Mouse (Mus musculus) testis, postnatal 10 days (tissue): ENCODE measurements at regions not wholly inside any gene's neighbourhood (a gene's known extent, or its start where the extent isn't known, plus 50 kb on each side); places are given as distances from the start of the nearest gene placed in this dataset.
A peak's percentile ranks its signal among the peaks of the same experiment; 100 is the strongest.
"Not testable (repeated sequence)": the region's sequence is repeated elsewhere in the genome, so short reads cannot be mapped to it uniquely, and the experiment has no call there.

Experiments
- DNase-seq: peaks from one replicate; pipeline ENCODE4 v3.0.0; 2021; ENCODE audit warnings: low spot score

DNA sequence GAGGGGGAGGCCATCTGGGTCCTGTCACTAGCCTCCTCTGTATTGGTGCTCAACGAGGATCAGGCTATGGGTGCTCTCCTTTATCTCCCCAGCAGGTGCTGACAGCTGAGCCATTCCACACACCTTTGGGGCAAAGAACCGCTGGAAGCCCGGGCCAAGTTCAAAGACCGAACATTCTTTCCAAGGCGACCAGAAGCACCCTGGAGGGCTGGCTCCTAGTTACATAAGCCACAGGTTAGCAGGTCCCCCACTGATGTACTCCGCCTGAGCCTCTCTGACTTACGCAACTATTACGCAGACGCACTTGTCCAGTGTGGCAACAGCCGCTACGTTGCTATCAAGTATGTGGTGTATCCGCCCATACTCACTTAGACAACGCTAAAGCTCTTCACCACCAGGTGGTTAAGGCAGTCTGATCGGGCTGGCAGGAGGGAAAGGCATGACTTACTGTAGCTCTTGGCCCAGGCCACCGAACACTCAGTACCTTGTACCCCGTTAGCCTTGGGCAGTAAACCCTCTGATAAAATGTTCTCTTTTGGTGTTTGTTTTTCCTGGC, 69.2 kb downstream of the Gm33543 start:
- DNase-seq = peak; percentile 52

DNA sequence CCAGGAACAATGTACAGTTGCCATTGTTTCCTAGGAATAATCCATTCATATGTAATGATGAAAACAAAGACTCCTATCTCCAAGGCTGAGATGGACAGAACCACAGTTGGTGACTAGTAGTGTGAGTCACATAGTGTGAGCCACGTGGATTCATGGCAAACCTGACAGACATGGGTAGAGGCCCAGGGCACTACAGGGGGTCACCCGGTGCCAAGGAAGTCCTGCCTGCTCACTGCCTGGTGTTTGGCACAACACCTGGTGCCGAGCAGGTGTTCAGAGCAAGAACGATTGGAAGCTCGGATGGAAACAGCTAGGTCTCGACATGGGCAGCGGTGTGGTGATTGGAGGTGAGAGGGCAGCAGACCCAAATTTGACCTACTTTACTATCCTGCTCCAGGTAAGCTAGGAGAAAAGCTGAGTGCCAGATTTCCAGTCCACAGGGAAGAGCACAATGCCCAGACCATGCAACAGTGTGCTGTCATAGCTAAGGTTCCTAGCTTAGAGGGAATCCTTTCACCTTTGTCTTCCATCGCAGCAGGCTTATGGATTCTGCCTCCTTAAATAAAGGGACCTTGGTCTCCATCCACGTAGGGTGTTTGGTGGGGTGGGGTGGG, 69.8 kb downstream of the Gm33543 start:
- no peak for DNase-seq

DNA sequence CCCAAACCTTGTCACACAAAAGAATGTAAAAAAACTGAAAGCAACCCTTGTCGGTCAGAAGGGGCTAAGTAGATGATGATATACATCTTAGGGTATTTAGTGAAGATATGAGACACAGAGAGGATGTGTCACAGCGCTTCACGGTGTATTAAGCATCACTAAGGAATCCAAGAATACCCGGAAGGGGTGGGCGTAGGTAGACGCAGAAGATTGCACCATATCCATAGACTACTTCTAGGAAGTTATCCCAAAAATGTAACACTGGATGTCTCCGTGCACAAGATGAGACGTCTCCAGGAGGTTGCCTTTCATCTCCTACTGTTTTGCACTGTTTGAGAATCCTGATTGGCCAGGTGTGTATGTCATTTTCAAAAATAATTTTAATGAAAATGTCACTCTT, 73.8 kb downstream of the Gm33543 start:
- no peak for DNase-seq

DNA sequence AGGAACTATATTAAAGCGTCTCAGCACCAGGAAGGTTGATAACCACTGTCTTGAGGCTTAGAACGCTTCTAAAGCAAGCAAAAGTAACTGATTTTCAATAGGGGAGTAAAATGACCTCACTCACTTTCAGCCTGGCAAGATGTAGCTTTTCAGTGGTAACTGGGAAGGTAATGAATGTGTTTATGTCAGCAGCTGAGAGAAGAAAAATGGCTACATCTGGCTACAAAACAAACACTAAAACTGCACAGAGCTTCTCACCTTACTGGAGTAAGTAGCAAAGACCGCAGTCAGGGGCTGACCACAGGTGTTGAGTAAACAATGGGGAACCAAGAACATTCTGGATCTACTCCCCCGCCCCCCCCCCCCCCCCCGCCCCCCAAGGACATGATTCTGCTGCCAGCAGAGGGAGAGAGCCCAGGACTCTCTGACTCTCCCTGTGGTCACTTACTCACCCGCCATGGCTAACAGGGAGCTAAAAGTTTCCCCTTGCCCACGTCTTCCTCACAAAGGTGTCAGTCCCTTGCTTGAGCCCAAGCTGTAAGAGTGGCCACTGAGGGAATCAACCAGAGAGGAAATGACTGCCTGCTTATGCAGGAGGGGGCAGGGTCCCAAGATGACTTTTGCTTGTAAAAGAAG, 75.1 kb downstream of the Gm33543 start:
- no peak for DNase-seq

DNA sequence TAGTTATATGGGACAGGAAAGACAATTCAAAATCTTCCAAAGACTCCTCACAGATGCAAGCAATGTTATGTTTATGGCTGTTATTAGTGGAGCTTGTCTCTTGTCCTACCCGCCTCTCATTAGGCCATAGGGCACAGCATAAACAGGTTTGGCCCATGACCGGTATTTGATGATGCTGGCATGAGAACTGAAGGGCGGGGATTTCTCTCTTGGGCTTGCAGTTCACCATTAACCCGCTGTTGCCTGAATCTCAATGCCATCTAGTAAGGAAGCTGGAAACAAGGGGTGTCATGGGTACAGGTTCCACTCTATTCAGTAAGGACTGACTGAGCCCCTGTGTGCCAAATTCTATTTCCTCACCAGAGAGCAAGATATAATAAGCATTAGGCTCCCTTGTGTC, 78.6 kb downstream of the Gm33543 start:
- no peak for DNase-seq

DNA sequence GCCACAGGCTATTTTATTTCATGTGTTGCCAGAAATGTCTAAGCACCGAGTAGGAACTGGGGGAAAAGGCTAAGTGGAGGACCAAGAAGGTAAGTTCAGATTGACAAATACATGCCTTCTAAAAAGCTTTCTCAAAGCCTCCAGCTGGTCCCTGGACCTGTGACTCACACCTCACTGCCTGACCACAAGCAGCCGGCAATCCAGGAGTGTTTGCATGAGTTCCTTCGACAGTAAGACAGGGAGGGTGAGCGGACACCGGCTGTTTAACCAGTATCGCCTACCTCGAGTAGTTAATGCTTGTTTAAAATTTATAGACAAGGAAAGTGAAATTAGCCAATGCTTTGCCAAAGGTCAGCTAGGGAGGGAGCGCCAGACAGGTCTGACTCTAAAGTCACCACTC, 80.1 kb downstream of the Gm33543 start:
- no peak for DNase-seq

DNA sequence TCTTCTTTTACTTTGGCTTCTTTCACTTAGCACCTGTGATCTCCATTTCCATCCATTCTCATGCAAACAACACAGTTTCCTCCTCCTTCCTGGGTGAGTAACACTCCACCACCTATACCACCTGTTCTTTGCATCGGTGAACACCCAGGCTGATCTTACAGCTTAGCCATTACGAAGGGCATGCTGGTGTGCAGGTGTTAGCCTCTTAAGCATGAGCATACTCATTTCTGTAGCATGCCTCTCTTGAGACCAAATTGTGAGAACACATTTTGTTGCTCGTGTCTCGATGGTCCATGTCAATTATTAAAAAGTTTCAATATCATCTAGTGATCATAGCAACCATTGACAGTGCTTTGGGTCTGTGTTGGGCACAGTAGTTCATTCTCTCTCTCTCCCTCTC, 80.8 kb downstream of the Gm33543 start:
- no peak for DNase-seq

DNA sequence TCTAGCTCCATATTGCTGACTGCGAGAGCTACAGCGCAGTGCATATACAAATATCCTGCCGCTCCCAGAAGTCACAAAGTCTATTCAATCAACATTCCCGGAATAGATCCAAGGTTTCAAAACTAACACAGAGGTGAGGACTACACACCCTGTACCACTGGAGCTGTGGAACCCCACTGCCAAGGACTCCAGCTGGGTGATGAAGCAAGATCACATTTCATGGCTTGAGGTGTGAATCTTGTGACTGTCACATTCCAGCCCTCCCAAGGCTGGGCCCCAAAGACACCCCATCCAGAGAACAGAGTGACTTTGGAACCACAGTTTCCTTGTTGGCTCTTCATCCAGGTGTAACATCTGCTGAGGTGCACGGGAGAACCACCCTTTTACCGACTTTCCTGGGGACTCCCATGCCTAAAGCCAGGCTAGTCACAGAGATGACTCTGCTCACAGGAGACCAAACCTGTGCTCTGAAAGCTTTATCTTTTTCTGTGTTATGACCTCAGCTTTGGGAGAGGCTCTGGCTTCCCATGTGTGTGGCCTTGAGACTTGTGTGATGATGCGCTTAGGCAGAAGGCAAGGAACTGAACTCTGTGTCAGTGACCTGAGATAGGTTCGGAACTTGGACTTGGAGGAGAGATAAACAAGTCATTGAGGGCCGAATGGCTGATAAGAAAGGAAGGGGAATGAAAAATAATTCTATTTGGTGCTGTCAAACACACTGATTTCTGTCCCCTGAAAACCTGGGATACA, 82.4 kb downstream of the Gm33543 start:
- DNase-seq = no peak

DNA sequence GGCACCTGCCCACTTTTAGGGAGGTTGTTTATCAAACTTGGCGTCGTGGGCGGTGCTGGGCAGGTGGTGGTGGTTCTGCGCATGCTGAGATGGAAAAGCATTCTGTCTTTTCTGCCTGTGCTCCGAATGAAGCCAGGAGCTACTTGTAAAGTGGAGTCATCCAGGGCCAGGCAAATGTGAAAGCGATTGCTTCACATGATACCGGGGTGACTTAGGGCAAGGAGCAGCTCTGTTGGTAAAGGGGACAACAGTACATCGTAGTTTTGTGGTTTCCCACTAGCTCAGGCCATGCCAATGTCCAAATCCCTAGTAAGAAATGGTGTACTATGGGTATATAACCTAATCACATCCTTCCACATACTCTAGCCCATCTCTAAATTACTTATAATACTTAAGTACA, 84.5 kb downstream of the Gm33543 start:
- DNase-seq = no peak

DNA sequence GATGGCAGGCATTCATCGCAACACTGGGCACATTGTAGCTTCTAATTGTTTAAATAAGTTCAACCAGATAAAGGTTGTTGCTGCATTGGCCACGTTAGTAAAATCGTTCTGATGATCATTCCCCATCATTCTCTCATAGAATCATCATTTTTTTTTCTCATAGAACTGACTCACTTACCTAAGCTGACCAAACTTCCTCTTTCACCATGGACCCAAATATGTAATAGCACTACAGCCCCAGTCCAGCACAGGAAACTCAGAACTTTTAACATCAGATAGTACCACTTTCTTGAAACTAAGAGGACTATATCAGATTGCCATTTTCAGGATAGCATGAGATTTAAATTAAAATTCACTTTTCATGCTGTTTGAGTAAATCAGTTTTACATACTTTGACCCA, 82.2 kb upstream of the Anapc15-ps start:
- no peak for DNase-seq

DNA sequence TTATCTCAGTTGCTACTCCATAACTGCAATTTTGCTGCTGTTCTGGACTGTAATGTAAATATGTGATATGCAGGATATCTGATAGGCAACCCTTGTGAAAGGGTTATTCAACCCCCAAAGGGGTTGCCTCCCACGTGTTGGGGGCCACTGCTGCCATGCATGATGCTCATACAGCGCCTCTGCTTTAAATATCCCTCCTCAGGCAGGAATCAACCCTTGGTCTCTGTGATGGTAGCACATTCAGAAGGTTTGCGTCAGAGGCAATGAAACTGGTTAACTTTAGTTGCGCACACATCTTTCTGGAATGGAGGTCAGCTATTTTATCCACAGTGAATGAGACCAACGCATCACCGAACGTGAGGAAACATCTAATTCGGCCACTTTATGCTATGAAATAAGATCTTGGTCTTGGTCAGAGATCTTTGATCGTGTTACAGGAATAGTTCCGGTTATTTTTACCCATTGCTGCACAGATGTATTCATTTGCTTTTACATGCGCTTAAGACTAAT, 80.2 kb upstream of the Anapc15-ps start:
- no peak for DNase-seq

DNA sequence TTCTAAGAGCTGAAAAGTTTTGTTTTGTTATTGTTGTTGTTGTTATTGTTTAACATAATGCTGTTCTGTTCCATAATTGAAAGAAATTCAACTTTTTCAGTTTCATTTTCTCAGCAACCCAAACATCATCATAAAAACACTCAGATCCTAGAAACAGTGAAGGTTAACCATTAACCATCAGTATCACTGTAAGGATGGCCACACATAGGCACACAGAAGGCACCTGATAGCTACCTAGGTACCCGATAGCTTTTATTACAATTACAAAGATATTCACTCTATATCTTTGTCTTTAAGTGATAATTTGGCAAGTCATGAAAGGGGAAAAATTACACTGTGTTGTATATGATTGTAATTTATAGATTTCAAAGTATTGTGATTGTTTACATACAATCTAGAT, 75.1 kb upstream of the Anapc15-ps start:
- no peak for DNase-seq

DNA sequence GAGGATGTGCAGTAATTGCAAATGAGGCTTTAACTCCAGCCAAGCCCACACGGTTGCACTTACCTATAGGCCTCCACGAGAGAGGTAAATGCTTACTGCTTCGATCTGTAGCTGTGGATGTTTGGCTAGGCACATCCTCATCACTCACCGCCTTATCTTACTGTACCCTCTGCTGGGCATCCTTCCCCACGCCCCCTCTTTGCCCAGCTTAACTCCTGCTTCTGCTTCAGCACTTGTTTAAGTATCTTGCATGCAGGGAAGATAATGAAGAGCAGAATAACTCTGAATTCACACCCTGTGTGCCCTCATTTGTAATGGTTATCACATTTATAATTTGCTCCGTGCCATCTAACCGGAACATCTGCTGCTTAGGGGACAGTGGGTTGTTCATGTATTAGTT, 74.7 kb upstream of the Anapc15-ps start:
- no peak for DNase-seq

DNA sequence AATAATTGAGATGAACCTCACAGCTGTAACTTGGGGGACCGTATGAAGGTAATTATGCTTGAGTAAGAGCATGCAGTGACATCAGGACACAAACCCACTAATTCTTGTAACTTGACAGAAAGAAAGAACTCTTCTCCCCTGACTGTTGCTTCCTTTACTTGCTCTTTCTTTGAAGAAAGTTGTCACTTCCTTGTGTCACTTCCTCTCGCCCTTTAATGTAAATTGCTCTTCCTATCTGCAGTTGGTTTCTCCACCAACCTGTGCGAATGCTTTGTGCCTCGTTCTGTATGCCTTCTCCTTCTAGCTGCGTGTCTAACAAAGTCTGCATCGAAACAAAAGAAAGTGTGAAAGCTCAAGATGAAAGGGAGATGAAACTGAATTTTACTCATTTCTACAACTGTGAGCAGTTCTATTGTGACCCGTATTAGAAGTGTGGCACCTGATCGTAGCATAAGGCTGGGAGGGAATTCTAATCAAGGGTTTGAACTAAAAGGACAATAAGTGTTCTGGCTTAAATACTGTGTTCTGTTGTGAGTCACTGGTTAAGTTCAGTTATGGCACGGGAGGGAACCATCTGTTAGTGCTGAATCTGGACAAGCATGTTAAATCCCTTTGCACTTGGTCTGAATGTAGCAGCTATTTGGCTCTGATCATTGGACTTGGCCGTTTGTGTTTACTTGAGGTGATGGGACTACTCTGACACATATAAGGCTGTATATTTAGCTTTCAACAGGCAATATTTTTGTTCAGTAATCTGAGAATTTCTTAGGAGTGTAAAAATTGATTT, 72.8 kb upstream of the Anapc15-ps start:
- no peak for DNase-seq

DNA sequence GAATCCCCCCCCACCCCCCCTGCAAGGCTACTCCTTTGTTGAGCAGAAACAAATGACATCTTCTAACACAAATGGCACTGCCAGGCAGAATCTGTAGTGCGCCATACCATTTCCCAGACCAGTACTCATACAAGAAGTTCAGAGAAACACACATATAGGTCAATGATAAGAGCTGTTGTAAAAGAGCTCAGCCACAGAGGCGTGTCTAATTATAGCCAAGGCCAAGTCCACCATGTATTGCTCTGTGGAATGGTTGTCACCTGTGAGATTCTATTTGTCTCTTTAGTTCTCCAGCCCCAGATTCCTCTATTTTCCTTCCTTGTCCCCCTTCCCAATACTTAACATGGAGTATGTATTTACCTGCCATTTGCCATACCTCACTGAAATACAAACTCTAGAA, 72.0 kb upstream of the Anapc15-ps start:
- DNase-seq = no peak

DNA sequence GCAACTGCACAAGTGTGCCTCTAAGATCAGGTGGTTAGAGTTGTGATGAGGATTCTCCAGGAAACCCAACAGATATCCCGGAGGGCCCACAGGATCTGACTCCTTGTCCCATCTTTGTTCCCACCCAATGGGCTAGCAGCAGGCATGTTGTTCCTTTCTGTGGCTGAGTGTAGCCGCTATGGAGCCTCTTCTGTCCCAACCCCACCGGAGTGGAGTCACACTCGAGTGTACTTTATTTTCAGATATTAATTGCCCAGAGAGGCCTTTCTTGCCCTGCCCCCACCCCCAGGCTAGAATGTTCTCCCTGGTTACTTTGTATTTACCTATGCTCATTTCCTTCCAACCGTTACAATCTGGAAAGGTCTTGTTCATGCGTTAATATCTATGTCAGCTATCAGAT, 70.4 kb upstream of the Anapc15-ps start:
- DNase-seq = no peak

DNA sequence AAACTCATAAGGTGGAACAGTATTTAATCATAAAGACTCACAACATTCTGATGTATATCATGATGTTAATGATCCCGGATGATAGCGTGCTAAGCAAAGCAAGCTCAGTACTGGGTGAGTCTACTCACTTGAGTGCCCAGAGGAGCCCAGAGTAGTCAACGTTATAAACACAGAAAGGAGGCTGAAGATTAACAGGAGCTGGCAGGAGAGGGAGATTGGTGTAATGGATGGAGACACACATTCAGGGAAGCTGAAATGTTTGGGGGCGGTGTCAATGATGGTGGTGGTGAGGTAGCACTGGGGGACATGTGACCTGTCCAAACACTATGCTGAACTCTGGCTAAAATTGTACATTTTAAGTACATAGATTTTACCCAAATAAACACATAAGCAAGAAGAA, 66.2 kb upstream of the Anapc15-ps start:
- no peak for DNase-seq

DNA sequence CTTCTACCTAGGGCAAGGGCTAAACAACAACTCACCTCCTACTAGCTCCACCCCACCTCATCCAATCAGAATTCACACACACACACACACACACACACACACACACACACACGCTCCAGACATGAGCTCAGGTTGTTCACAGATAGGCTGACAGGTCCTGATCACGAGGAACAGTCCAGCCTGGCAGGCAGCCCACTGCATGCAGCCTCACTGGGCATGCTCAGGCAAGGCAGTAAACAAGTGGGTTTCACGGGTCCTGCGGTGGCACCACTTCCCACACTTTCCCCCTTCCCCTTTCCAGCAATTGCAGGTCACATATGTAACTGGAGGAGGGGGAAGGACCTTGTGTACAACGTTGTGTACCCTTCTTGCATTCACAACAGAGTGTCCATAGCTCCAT, 63.5 kb upstream of the Anapc15-ps start:
- not testable (repeated sequence) for DNase-seq

DNA sequence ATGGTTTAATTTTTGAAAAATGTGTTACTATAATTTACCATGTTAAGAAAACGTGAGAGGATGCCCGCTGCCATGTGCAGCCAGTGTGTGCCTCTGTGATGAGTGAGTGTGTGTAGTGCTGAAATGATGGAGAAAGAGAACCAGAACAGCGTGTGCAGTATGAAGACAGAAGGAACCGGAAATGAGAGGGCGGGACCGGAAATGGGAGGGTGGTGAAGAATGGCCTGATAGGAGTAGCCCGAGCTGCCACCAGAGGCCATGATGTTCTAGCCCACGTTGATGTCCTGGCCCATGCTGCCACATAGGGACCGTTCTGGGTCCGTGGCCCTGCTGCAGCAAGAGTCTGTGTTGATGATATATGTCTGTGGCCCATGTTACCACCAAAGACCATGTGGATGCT, 57.8 kb upstream of the Anapc15-ps start:
- DNase-seq = no peak

DNA sequence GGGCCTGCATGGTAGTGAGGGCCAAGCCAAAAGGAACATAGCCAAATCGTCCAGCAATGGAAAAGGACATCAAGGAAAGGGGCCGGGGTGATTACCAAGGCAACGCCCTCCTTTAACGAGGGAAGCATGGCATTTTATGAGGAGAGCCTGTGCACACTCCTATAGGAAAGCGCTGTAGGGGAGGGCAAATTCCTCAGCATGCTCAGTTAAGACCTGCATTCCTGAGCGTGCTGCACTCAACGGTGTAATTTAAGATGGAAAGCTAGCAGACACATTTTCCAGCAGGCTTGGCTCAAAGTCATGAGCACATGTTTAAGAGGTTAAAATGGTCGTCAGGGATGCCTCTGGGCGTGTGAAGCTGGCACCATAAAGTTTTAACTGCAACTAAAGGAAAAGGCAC, 56.6 kb upstream of the Anapc15-ps start:
- DNase-seq = no peak

DNA sequence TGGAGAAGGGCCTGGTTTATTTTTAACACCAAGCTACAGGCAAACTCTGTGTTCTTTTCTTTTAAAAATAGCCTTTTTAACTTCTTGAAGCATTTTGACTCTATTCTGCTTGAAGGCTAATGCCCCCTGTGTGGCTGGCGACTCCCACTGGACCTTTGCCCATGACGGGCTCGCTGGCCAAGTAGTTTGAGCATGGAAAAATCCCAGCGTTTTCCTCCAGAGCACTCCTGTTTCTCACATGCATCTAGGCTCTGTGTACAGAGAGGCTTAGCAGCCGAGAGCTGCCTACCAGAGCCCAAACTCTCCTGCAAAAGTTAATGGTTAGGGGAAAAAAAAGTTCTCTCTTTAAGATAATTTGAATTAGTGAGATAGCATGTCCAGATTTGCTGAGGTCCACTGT, 52.7 kb upstream of the Anapc15-ps start:
- peak; percentile 66 for DNase-seq

DNA sequence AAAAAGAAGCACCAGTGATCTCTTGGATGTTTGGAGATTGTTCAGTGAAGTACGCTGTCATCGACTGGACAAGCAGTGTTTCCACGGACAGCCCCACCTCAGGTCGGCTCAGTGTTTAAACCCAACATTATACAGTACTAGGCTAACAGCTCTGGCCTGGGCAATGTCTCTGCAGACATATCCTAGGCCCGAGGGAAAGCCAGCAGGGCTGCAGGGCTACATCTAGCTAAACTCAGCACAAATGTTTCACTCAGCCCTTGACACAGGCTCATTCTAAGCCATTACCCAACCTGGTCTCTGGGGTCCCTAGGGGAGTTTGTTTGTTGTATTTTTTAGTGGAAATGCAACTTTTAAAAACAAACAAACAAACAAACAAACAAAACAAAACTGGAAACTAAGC, 52.1 kb upstream of the Anapc15-ps start:
- DNase-seq = no peak
